Mouse (Mus musculus): ENCODE measurements around the gene Rgs12. TPM values are rescaled to one million over a fixed set of nuclear protein-coding genes. Genes with fewer than 3 reads are reported as not detected.

The Rgs12 gene
- polyA plus RNA-seq, 1 experiment from 2014 or later, result 62.4 TPM

DNA sequence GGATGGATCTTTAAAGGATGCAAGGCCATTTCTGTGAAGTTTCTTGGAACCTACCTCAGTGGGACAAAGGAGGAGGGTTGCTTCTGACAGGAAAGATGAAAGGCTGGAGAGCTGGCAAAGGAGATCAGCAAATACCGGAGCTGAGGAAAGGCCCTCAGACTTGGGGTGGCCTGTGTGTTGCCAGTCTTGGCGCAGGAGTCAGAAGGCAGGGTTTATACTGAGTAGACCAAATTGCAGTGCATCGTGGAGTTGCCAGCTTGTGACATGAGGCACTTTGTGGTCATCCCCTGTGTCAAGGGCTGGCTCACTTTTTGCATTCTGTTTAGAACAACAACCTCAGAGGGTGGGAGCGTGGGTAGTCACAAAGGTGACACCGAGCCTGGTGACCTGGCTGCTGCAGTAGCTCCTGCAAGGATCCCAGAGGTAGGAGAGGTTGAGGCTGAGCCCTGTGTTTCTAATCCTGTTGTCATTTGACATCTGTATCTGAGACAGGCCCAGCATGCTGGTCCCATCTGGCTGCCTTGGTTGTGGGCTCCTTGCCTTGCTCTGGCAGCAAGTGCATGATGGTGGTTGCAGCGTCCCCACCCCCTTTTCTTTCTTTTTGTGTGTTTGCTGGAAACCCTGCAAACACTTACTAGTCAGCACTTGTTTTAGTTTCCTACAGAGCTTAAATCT lies 1.4 kb downstream of the Rgs12 start:
- Histone ChIP-seq H3K27ac (ENCODE audit: low read length) (peak overlapping the region; percentile 48), H3K4me1 (replicated peaks; ENCODE audit: control insufficient read depth, insufficient read depth, low read length) (peaks cover 38% of the 10 kb centered on the region), H3K4me2 (ENCODE audit: low read length) (peak overlapping the region; percentile 77), H3K9me3 (ENCODE audit: control insufficient read depth, low read length) (no peaks in the 10 kb centered on the region), H3K27me3 (replicated peaks; ENCODE audit: control insufficient read depth, insufficient read depth, low read length) (no peaks in the 10 kb centered on the region), H3K4me3 (replicated peaks; ENCODE audit: low read length) (peak overlapping the region; percentile 70), H3K9ac (replicated peaks; ENCODE audit: low read depth, low read length) (peak overlapping the region; percentile 88), H3K36me3 (ENCODE audit: control insufficient read depth, insufficient read depth) (peaks cover 7% of the 10 kb centered on the region; the same call in 1 of the 2 replicates)
- 52% methylated on average over 6 of the region's 6 CpGs for WGBS
- ATAC-seq, result no peak

DNA sequence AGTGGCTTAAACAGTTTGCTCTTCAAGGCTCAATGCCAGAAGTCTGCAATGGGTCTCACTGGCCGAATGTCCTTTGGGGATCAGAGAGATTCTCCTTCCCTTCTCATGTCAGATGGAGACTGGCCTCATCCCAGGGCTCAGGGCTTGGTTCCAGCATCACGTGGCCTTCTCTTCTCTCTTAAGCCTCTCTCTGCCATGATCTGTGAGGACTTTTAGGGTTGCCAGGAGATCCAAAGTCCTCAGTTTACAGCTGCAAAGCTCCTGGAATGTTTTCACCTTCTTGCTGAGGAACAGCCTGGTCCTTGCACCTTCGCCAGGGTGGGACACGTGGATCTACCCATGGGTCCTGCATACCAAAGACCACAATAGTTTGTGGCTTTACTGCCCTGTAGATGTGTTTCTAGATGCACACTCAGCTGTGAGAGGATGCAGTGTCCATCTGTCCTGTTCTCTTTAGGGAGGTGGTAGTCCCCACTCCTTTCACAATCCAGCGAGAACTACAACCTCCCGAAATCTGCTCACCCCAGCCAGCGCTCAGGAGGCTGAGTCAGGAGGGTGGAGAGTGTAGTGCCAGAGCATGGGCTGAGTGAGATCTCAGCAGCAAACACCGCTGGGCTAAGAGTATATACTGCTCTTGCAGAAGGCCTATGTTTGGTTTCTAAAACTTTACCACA lies 2.1 kb downstream of the Rgs12 start:
- WGBS, result 86% methylated on average over 8 of the region's 8 CpGs

DNA sequence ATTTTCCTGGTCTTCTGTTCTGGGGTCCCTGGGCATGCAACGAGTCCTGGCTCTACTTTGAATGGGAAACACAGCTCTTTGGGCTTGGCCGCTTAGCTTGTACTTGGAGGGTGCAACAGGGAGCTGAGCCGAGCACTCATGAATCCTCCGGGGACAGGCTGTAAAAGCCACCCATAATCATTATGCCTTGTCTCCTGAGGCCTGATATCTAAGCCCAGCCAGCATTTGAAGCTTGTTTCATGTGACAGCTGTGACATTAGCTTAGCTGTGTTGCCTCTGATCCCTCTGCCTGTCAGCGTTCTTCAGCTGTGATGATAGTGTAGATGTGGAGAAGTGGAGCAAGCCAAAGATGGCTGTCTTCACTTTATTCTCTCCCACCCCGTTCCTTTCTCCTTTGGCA lies 5.3 kb downstream of the Rgs12 start:
- 58% methylated on average over 6 of the region's 6 CpGs for WGBS
- Histone ChIP-seq H3K27ac (ENCODE audit: low read length) (peak overlapping the region; percentile 39), H3K27me3 (replicated peaks; ENCODE audit: control insufficient read depth, insufficient read depth, low read length) (no peaks in the 10 kb centered on the region), H3K36me3 (ENCODE audit: control insufficient read depth, insufficient read depth) (peaks cover 7% of the 10 kb centered on the region; the same call in 1 of the 2 replicates), H3K4me2 (ENCODE audit: low read length) (no peak overlapping the region), H3K4me3 (replicated peaks; ENCODE audit: low read length) (no peak overlapping the region), H3K9ac (replicated peaks; ENCODE audit: low read depth, low read length) (no peak overlapping the region), H3K9me3 (ENCODE audit: control insufficient read depth, low read length) (no peaks in the 10 kb centered on the region), H3K4me1 (replicated peaks; ENCODE audit: control insufficient read depth, insufficient read depth, low read length) (peaks cover 53% of the 10 kb centered on the region)
- ATAC-seq, result no peak

More for the DNA sequence above, 2.1 kb downstream of the Rgs12 start:
- Histone ChIP-seq H3K9me3 (ENCODE audit: control insufficient read depth, low read length) (no peaks in the 10 kb centered on the region), H3K4me3 (replicated peaks; ENCODE audit: low read length) (no peak overlapping the region), H3K4me1 (replicated peaks; ENCODE audit: control insufficient read depth, insufficient read depth, low read length) (peaks cover 43% of the 10 kb centered on the region), H3K4me2 (ENCODE audit: low read length) (peak overlapping the region; percentile 77), H3K27me3 (replicated peaks; ENCODE audit: control insufficient read depth, insufficient read depth, low read length) (no peaks in the 10 kb centered on the region), H3K9ac (replicated peaks; ENCODE audit: low read depth, low read length) (no peak overlapping the region), H3K27ac (ENCODE audit: low read length) (no peak overlapping the region; the same call in 1 of the 2 replicates), H3K36me3 (ENCODE audit: control insufficient read depth, insufficient read depth) (peaks cover 7% of the 10 kb centered on the region; the same call in 1 of the 2 replicates)
- no peak for ATAC-seq

DNA sequence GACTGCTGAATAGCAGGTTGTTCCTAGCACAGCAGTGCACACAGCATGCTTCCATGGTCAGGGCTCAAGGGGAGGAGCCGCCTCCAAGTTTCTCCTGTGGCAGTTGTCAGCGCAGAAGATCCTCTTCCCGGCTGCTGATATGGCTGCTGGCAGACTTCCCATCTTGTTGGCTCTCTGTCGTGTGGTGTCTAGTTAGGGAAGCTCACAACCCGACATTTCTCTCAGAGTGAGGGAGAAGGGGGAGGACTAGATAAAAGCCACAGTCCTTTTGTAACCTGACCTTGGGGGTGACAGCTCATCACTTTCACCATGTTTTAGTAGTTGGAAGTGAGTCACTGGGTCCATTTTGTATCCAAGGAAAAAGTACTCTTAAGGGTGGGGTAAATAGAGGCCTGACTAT lies 6.4 kb downstream of the Rgs12 start:
- no peak for ATAC-seq
- Histone ChIP-seq H3K4me2 (ENCODE audit: low read length) (no peak overlapping the region), H3K27me3 (replicated peaks; ENCODE audit: control insufficient read depth, insufficient read depth, low read length) (no peaks in the 10 kb centered on the region), H3K4me3 (replicated peaks; ENCODE audit: low read length) (no peak overlapping the region), H3K27ac (ENCODE audit: low read length) (no peak overlapping the region), H3K9me3 (ENCODE audit: control insufficient read depth, low read length) (no peaks in the 10 kb centered on the region), H3K9ac (replicated peaks; ENCODE audit: low read depth, low read length) (no peak overlapping the region), H3K4me1 (replicated peaks; ENCODE audit: control insufficient read depth, insufficient read depth, low read length) (peaks cover 45% of the 10 kb centered on the region), H3K36me3 (ENCODE audit: control insufficient read depth, insufficient read depth) (peaks cover 7% of the 10 kb centered on the region; the same call in 1 of the 2 replicates)
- 42% methylated on average over 5 of the region's 5 CpGs for WGBS

DNA sequence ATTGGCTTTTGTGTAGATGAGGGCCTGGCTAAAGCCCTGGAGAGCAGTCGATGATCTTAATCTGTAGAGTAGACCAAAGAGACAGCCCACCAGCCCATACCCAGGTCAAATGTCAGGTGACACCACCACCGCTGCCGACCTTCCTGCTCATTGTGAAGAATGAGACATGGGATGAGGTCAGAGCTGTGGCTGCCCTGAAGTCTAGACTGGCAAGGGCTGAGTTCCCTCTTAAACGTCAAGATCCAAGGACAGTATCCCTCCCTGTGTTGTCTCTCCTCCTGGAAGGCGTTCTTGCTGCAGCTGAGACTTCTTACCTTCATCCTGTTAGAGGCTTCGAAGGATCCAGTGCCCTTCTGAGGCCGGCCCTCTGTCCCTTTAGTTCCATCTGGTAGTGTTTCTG lies 6.9 kb downstream of the Rgs12 start:
- no peaks in the 10 kb centered on the region for H3K27me3 ChIP-seq (replicated peaks; ENCODE audit: control insufficient read depth, insufficient read depth, low read length)
- no peak overlapping the region for H3K4me3 ChIP-seq (replicated peaks; ENCODE audit: low read length)
- peaks cover 40% of the 10 kb centered on the region for H3K4me1 ChIP-seq (replicated peaks; ENCODE audit: control insufficient read depth, insufficient read depth, low read length)
- no peak overlapping the region for H3K4me2 ChIP-seq (ENCODE audit: low read length)
- H3K9ac ChIP-seq (replicated peaks; ENCODE audit: low read depth, low read length), result no peak overlapping the region
- ATAC-seq, result no peak
- WGBS, result 84% methylated on average over 7 of the region's 7 CpGs
- peaks cover 7% of the 10 kb centered on the region; the same call in 1 of the 2 replicates for H3K36me3 ChIP-seq (ENCODE audit: control insufficient read depth, insufficient read depth)
- no peak overlapping the region for H3K27ac ChIP-seq (ENCODE audit: low read length)
- no peaks in the 10 kb centered on the region for H3K9me3 ChIP-seq (ENCODE audit: control insufficient read depth, low read length)

DNA sequence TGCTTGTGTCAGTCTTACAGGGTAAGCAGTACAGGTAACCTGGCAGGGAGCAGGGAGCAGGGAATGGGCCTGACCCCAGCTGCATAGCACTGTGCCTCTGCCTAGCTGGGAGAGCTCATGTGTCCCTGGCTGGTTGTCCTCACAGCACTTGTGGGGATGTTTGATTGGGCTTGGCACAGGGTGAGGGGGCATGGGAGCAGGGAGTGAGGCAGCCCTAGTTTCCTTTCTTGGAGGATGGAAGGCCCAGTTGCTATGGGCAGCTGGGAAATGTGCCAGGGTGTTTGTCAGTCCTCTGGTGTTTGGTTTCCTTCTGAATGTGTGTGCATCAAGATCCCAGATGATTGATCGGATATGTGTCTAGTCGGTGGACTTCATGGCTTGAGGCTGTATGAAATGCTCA lies 7.8 kb downstream of the Rgs12 start:
- H3K27ac ChIP-seq (ENCODE audit: low read length), result 0 out of 2 replicates have a peak overlapping the region, but pooled peaks have one; percentile 9
- H3K36me3 ChIP-seq (ENCODE audit: control insufficient read depth, insufficient read depth), result peaks cover 7% of the 10 kb centered on the region; the same call in 1 of the 2 replicates
- peak; percentile 76 for ATAC-seq
- H3K4me2 ChIP-seq (ENCODE audit: low read length), result no peak overlapping the region
- 68% methylated on average over 2 of the region's 2 CpGs for WGBS
- H3K9ac ChIP-seq (replicated peaks; ENCODE audit: low read depth, low read length), result no peak overlapping the region
- no peaks in the 10 kb centered on the region for H3K9me3 ChIP-seq (ENCODE audit: control insufficient read depth, low read length)
- H3K4me3 ChIP-seq (replicated peaks; ENCODE audit: low read length), result no peak overlapping the region
- H3K4me1 ChIP-seq (replicated peaks; ENCODE audit: control insufficient read depth, insufficient read depth, low read length), result peaks cover 36% of the 10 kb centered on the region
- no peaks in the 10 kb centered on the region for H3K27me3 ChIP-seq (replicated peaks; ENCODE audit: control insufficient read depth, insufficient read depth, low read length)

DNA sequence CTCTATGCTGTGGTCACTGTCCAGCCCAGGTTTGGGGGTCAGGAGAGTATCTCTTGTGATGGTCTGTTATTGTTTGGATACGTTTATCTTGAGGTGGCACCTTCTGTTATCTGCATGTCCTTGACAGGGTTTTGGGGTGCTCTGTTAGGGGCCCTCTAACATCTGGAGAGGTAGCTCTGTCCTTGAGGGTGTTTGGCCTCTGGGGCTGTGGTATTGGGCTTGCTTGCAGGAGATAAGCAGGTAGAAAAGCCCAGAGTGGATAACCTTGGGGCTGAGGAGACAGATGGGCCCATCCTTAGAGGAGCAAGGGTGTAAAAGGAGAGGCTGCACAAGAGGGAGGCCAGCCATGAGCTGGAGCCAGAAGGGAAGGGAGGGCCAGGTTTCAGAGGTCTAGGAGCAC lies 10.8 kb downstream of the Rgs12 start:
- ATAC-seq, result no peak
- peaks cover 24% of the 10 kb centered on the region for H3K4me1 ChIP-seq (replicated peaks; ENCODE audit: control insufficient read depth, insufficient read depth, low read length)
- 94% methylated on average over 1 of the region's 1 CpGs for WGBS

DNA sequence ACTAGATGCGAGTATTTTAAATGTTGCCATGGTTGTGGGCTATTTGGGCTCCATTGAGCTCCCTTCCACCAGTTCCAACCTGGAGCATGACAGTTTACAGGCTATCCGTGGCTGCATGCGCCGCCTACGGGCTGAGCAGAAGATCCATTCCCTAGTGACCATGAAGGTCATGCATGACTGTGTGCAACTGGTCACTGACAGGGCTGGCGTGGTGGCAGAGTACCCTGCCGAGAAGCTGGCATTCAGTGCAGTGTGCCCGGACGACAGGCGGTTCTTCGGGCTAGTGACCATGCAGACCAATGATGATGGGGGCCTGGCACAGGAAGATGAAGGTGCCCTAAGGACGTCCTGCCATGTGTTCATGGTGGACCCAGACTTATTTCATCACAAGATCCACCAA lies 16.3 kb downstream of the Rgs12 start:
- Histone ChIP-seq H3K4me1 (replicated peaks; ENCODE audit: control insufficient read depth, insufficient read depth, low read length) (no peaks in the 10 kb centered on the region), H3K9me3 (ENCODE audit: control insufficient read depth, low read length) (no peaks in the 10 kb centered on the region), H3K36me3 (ENCODE audit: control insufficient read depth, insufficient read depth) (peaks cover 11% of the 10 kb centered on the region; the same call in 1 of the 2 replicates), H3K4me2 (ENCODE audit: low read length) (no peak overlapping the region), H3K27me3 (replicated peaks; ENCODE audit: control insufficient read depth, insufficient read depth, low read length) (no peaks in the 10 kb centered on the region), H3K9ac (replicated peaks; ENCODE audit: low read depth, low read length) (no peak overlapping the region), H3K27ac (ENCODE audit: low read length) (no peak overlapping the region), H3K4me3 (replicated peaks; ENCODE audit: low read length) (no peak overlapping the region)
- WGBS, result 97% methylated on average over 12 of the region's 12 CpGs
- ATAC-seq, result no peak

More for the DNA sequence above, 10.8 kb downstream of the Rgs12 start:
- Histone ChIP-seq H3K9ac (replicated peaks; ENCODE audit: low read depth, low read length) (no peak overlapping the region), H3K9me3 (ENCODE audit: control insufficient read depth, low read length) (no peaks in the 10 kb centered on the region), H3K27me3 (replicated peaks; ENCODE audit: control insufficient read depth, insufficient read depth, low read length) (no peaks in the 10 kb centered on the region), H3K4me2 (ENCODE audit: low read length) (no peak overlapping the region), H3K36me3 (ENCODE audit: control insufficient read depth, insufficient read depth) (no peaks in the 10 kb centered on the region), H3K4me3 (replicated peaks; ENCODE audit: low read length) (no peak overlapping the region), H3K27ac (ENCODE audit: low read length) (no peak overlapping the region)

DNA sequence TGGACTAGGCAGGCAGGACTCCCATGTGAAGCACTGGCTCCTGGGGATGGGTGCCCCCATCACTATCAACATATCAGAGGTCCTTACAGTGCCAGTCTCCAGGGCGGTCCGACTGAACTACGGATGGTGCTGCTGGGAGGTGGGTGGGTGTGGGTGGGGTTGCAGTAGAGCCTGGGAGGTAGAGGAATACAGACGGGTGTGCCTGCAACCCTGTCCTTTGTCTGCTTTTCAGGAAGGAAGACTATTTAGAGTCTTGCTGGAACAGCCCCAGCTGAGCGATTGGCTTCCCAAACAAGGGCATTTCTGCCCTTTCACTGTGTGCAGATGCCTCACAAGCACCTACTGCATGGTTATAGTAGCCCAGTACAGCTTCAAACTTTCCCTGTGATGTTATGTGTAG lies 19.1 kb downstream of the Rgs12 start:
- H3K4me1 ChIP-seq (replicated peaks; ENCODE audit: control insufficient read depth, insufficient read depth, low read length), result no peaks in the 10 kb centered on the region
- H3K4me3 ChIP-seq (replicated peaks; ENCODE audit: low read length), result no peak overlapping the region
- peaks cover 11% of the 10 kb centered on the region; the same call in 1 of the 2 replicates for H3K36me3 ChIP-seq (ENCODE audit: control insufficient read depth, insufficient read depth)
- no peak overlapping the region for H3K27ac ChIP-seq (ENCODE audit: low read length)
- 78% methylated on average over 5 of the region's 5 CpGs for WGBS
- ATAC-seq, result no peak
- H3K9ac ChIP-seq (replicated peaks; ENCODE audit: low read depth, low read length), result no peak overlapping the region
- H3K9me3 ChIP-seq (ENCODE audit: control insufficient read depth, low read length), result no peaks in the 10 kb centered on the region
- H3K4me2 ChIP-seq (ENCODE audit: low read length), result no peak overlapping the region
- no peaks in the 10 kb centered on the region for H3K27me3 ChIP-seq (replicated peaks; ENCODE audit: control insufficient read depth, insufficient read depth, low read length)

Measured in forebrain, embryonic 16.5 days (tissue).